In genomic region chr1:150387572-150387971, GRCm38 (mm10) we compare ENCODE assay signal across 20 mouse cellular contexts. TPM values are rescaled to one million over a fixed set of nuclear protein-coding genes. Genes with fewer than 3 reads are reported as not detected.
DNase-seq lines count a peak whose midpoint lies in the region; ATAC-seq lines count a peak whose summit lies in the region.
"Had no signal": no experiment of that assay in that cellular context is flagged by ENCODE, and none has a peak within 500 bp of the region (broad histone marks: within the 10 kb centered on the region; RNA-seq: fewer than 3 reads in every experiment).

No protein-coding gene starts in this region.

- no peaks in the 10 kb centered on the region for H3K9me3 ChIP-seq in midbrain, embryonic 14.5 days (ENCODE audit: control insufficient read depth, low read length)
- H3K9me3 ChIP-seq: embryonic facial prominence, embryonic 13.5 days; forebrain, embryonic 13.5 days; heart, embryonic 10.5 days; hindbrain, embryonic 13.5 days had no signal

- peaks cover 3% of the 10 kb centered on the region; the same call in 1 of the 2 replicates for H3K36me3 ChIP-seq in splenic B cell, adult 2 months (ENCODE audit: control insufficient read depth, insufficient read depth, low read length, poor library complexity, severe bottlenecking)
- peaks cover 41% of the 10 kb centered on the region for H3K36me3 ChIP-seq in midbrain, embryonic 14.5 days (ENCODE audit: control insufficient read depth, insufficient read depth, low read length)

- DNase-seq in heart, adult 11 months = peak; percentile 87
- no peak for DNase-seq in heart, postnatal 4 days
- peak; percentile 9 to 24 for DNase-seq in lung, postnatal 4 days
- DNase-seq in lung, postnatal 10 days = no peak
- peak; percentile 37 to 60 for DNase-seq in spleen, adult 18-20 months
- peak; percentile 89 for DNase-seq in splenic B cell, adult 2 months (ENCODE audit: low read depth, low spot score)
- DNase-seq in embryo, embryonic 10 days (ENCODE audit: low spot score) = no peak
- no peak for DNase-seq in midbrain, embryonic 14.5 days
- DNase-seq: adrenal gland, postnatal 10 days; cerebellum, adult 11 months; cerebellum, adult 8-10 months; cerebellum, postnatal 25 days; gastrocnemius, adult 2 months; gastrocnemius, postnatal 25 days; heart, postnatal 10 days had no signal

- no peaks in the 10 kb centered on the region for H3K27me3 ChIP-seq in splenic B cell, adult 2 months (ENCODE audit: control insufficient read depth, insufficient read depth, low read length, poor library complexity, severe bottlenecking)
- no peaks in the 10 kb centered on the region for H3K27me3 ChIP-seq in midbrain, embryonic 14.5 days (ENCODE audit: control insufficient read depth, insufficient read depth, low read length)
- H3K27me3 ChIP-seq: embryonic facial prominence, embryonic 13.5 days; forebrain, embryonic 13.5 days; hindbrain, embryonic 13.5 days had no signal

- no peak overlapping the region for H3K4me3 ChIP-seq in midbrain, embryonic 14.5 days (replicated peaks; ENCODE audit: low read depth, low read length)
- H3K4me3 ChIP-seq: embryonic facial prominence, embryonic 13.5 days; forebrain, embryonic 13.5 days; gastrocnemius, adult 2 months; heart, embryonic 10.5 days; hindbrain, embryonic 13.5 days had no signal

- no peak overlapping the region for H3K4me2 ChIP-seq in midbrain, embryonic 14.5 days (ENCODE audit: low read length)
- H3K4me2 ChIP-seq: embryonic facial prominence, embryonic 13.5 days; forebrain, embryonic 13.5 days; hindbrain, embryonic 13.5 days had no signal

- H3K4me1 ChIP-seq in midbrain, embryonic 14.5 days (ENCODE audit: control insufficient read depth, insufficient read depth, low read length) = peaks cover 4% of the 10 kb centered on the region; the same call in 1 of the 2 replicates

- no peak overlapping the region for H3K27ac ChIP-seq in midbrain, embryonic 14.5 days (replicated peaks; ENCODE audit: low read depth, low read length)
- H3K27ac ChIP-seq: embryonic facial prominence, embryonic 13.5 days; forebrain, embryonic 13.5 days; gastrocnemius, adult 2 months; heart, embryonic 10.5 days; hindbrain, embryonic 13.5 days; hindbrain, postnatal 0 days had no signal

- WGBS in midbrain, embryonic 14.5 days = 93% methylated on average over 9 of the region's 9 CpGs

- H3K9ac ChIP-seq in midbrain, embryonic 14.5 days (replicated peaks; ENCODE audit: low read length) = no peak overlapping the region
- H3K9ac ChIP-seq: embryonic facial prominence, embryonic 13.5 days; forebrain, embryonic 13.5 days; hindbrain, embryonic 13.5 days had no signal

- no peak for ATAC-seq in midbrain, embryonic 14.5 days (ENCODE audit: low FRiP score, low TSS enrichment)
- ATAC-seq: forebrain, embryonic 13.5 days; hindbrain, postnatal 0 days had no signal

RNA-seq across cellular contexts. Expression of gene Tpr, which starts 5.1 kb away (rescaled TPM):
- total RNA-seq in heart, postnatal 4 days (2021) = 100 to 1,000 TPM; 162 to 165 TPM
- 135 and 145 TPM in 2 replicates for polyA plus RNA-seq in midbrain, embryonic 14.5 days (2014; fragmentation: Nextera tagmentation; extraction: Ambion mirVana)

RNA-seq across cellular contexts. Expression of gene Odr4, which starts 5.3 kb away (rescaled TPM):
- total RNA-seq in heart, postnatal 4 days (2021) = 10 to 100 TPM; 23.7 to 24.5 TPM
- polyA plus RNA-seq in midbrain, embryonic 14.5 days (2014; fragmentation: Nextera tagmentation; extraction: Ambion mirVana) = 35.5 and 46.2 TPM in 2 replicates

Comparison
In these comparisons a context has a peak if more than half of its experiments do, and no peak if none do; other contexts are left out.
1. DNase-seq: peak in heart, adult 11 months (single experiment), lung, postnatal 4 days (2 of 2), spleen, adult 18-20 months (2 of 2) and splenic B cell, adult 2 months (single experiment); none in heart, postnatal 4 days (single experiment), lung, postnatal 10 days (single experiment), embryo, embryonic 10 days (single experiment) and midbrain, embryonic 14.5 days (single experiment).